Mouse (Mus musculus) kidney, postnatal 0 days (tissue): ENCODE measurements around the gene Smim14. TPM values are rescaled to one million over a fixed set of nuclear protein-coding genes. Genes with fewer than 3 reads are reported as not detected.

Experiments
- ATAC-seq: fragments of 200-750 bp; cut with Nextera tagmentation; replicated peaks from 2 replicates; pipeline ENCODE4 v1.8.0; 2017; ENCODE audit warnings: low read depth, moderate number of reproducible peaks, moderate TSS enrichment, moderate library complexity; ENCODE audit not compliant: low FRiP score
- DNase-seq: peaks from one replicate; pipeline ENCODE4 v3.0.0-alpha.2; 2016; ENCODE audit warnings: low spot score
- H3K27ac ChIP-seq: fragments of 300-500 bp; sonication (generic); 2 replicates; pipeline ENCODE4 v1.5.1; 2014; ENCODE audit warnings: mild to moderate bottlenecking
- H3K27me3 ChIP-seq: fragments of 300-500 bp; sonication (generic); 2 replicates; pipeline ENCODE4 v1.6.1; 2014; ENCODE audit warnings: low read length, mixed read lengths; ENCODE audit not compliant: insufficient read depth
- H3K36me3 ChIP-seq: fragments of 300-500 bp; sonication (generic); 2 replicates; pipeline ENCODE4 v1.6.1; 2014; ENCODE audit warnings: low read length, mixed read lengths; ENCODE audit not compliant: insufficient read depth
- H3K4me1 ChIP-seq: fragments of 300-500 bp; sonication (generic); replicated peaks from 2 replicates; pipeline ENCODE4 v1.6.1; 2014; ENCODE audit warnings: antibody characterized with exemption, low read length, mixed read lengths; ENCODE audit not compliant: insufficient read depth
- H3K4me2 ChIP-seq: fragments of 300-500 bp; sonication (generic); 2 replicates; pipeline ENCODE4 v1.6.1; 2014; ENCODE audit warnings: mild to moderate bottlenecking, low read length, moderate library complexity, mixed read lengths
- H3K4me3 ChIP-seq: fragments of 300-500 bp; sonication (generic); replicated peaks from 2 replicates; pipeline ENCODE4 v1.5.1; 2014; ENCODE audit warnings: low read depth, low read length
- H3K9ac ChIP-seq: fragments of 300-500 bp; sonication (generic); 2 replicates; pipeline ENCODE4 v1.6.1; 2014; ENCODE audit warnings: low read depth, low read length
- H3K9me3 ChIP-seq: fragments of 300-500 bp; sonication (generic); replicated peaks from 2 replicates; pipeline ENCODE4 v1.6.1; 2016; ENCODE audit warnings: low read length, inconsistent platforms, mixed read lengths
- CTCF ChIP-seq: IDR thresholded peaks from 2 replicates; pipeline ENCODE4 v1.5.1; 2016; ENCODE audit warnings: antibody characterized with exemption, low read depth, mild to moderate bottlenecking, moderate library complexity
- WGBS: fragments of 180-500 bp; shearing (Covaris S2); extraction: QIAGEN DNeasy Blood & Tissue Kit; methylation state at CpG from one replicate; pipeline ENCODE4 v1.1.7; 2014; 5-methylcytosine and 5-hydroxymethylcytosine counted together
- polyA plus RNA-seq: library from polyadenylated mRNA; unstranded; fragments of >200 nt; fragmentation: Nextera tagmentation; extraction: Ambion mirVana; gene quantifications from 2 replicates; pipeline ENCODE4 v1.2.1, GENCODE M21; 2015

Gene Smim14
- polyA plus RNA-seq, 1 experiment from 2014 or later: 199 TPM

DNA sequence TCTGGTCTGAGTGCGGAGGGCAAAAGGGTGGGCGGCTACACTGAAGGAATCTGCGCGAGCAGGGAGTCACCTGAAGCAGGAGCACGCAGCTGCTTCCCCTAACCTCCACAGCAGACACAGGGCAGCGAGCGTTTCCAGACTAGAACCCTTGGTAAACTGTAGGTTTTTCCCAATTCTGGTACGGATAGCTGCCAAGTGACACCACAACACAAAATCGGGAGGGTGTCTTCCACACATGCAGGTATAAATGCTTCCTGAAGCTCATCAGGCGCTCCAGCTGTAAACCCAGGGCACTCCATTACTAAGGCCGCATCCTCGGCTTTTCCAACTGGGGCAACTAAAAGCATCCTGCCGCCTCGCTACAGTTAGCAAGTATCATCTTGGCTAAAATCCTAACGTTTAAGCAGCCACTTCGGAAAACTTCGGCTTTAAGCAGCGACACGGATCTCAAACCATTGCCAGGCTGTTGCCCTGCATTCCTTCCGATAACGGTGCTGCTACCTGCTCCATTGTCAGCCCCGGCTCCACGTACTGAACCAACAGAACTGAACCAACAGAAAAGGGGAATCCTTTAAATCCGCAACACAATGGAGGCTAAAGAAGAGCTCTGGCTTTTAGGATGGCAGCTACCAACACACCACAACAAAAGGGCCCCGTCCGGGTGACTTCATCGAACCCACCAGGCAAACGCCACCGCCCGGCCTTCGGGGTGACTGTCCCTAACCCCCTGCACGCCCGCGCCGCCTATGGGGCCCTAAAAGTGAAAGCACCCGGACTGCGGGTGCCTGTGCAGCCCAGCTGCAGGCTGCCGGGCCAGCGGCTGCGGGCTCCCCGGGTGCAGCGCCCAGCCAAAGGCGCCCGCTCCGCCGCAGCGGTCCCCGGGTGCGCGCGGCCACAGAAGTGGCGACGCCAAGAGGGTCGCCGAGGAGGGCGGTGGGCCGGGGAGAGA is 44.9 kb downstream of the Smim14 start:
- H3K9me3 ChIP-seq: no peaks in the 10 kb centered on the region
- TF ChIP-seq CTCF: peak; percentile 33
- H3K4me1 ChIP-seq: no peaks in the 10 kb centered on the region; the same call in 1 of the 2 replicates
- H3K9ac ChIP-seq: peak overlapping the region; percentile 97
- peak overlapping the region; percentile 91 for H3K4me2 ChIP-seq
- WGBS: under 1% methylated on average over 53 of the region's 57 CpGs
- no peaks in the 10 kb centered on the region for H3K36me3 ChIP-seq
- peak overlapping the region; percentile 93 for H3K4me3 ChIP-seq
- ATAC-seq (peak; percentile 84), DNase-seq (peak; percentile 82)
- no peaks in the 10 kb centered on the region for H3K27me3 ChIP-seq
- H3K27ac ChIP-seq: peak overlapping the region; percentile 99

DNA sequence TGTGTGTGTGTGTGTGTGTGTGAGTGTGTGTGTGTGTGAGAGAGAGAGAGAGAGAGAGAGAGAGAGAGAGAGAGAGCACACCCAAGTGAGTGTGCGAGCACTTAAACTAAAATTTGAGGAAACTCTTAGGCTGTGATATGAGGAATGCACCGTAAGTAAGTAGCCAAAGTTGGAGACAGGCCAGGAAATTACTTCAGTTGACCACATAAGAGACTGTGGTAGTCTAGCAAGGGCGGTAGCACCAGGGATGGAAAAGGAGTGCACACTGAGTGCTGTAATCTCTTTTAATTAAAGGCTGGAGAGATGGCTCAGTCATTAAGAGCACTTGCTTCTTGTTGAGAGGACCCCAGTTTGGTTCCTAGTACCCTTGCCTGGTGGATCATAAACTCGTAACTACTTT is 47.2 kb downstream of the Smim14 start:
- H3K27ac ChIP-seq: no peak overlapping the region
- H3K4me1 ChIP-seq: peaks cover 3% of the 10 kb centered on the region; the same call in 1 of the 2 replicates
- no peak overlapping the region for H3K4me3 ChIP-seq
- TF ChIP-seq CTCF: no peak
- ATAC-seq (no peak), DNase-seq (peak; percentile 47)
- no peak overlapping the region for H3K9ac ChIP-seq
- no peaks in the 10 kb centered on the region for H3K27me3 ChIP-seq
- no peak overlapping the region for H3K4me2 ChIP-seq
- 72% methylated on average over 4 of the region's 4 CpGs for WGBS
- no peaks in the 10 kb centered on the region for H3K9me3 ChIP-seq
- H3K36me3 ChIP-seq: no peaks in the 10 kb centered on the region

DNA sequence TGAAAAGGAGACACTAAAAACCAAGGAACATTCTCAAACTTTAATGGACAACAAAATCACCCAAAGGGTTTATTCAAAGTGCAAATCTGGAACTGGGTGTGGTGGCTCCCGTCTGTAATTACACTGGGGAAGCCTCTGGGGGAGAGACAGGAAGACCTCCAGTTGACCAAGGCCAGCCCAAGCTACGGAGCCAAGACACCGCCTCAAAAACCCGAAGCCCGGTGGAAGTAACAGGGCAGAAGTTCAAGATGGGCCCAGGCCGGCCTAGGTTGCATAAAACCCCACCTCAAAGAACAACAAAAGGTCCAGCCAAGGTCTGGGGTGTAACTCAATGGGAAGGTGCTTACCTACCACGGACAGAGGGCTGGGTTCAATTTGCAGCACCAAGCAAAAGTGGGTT is 48.3 kb downstream of the Smim14 start:
- H3K9ac ChIP-seq: no peak overlapping the region

DNA sequence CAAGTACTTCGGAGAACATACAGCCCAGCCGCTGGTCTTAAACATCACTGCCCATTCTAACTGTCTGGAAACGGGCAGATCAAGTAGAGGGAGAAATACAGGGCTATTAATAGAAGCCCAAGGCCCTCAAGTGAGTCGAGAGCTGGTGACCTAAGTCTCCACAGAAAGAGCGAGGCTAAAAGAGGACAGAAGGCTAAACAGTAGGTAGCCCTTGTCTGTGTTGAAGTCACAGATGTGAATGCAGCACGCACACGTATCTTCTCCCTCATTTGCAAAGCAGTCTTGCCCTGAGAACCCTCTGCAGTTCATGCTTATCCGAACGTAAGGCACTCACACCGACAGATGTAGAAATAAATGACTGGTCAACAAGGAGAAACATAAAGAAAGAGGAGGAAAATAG is 49.6 kb downstream of the Smim14 start:
- no peak for ATAC-seq
- Histone ChIP-seq H3K27me3 (no peaks in the 10 kb centered on the region), H3K9me3 (no peaks in the 10 kb centered on the region), H3K4me3 (no peak overlapping the region), H3K36me3 (no peaks in the 10 kb centered on the region), H3K4me1 (0 out of 2 replicates have a peak, but pooled peaks cover 3% of the 10 kb centered on the region), H3K9ac (no peak overlapping the region), H3K4me2 (no peak overlapping the region), H3K27ac (no peak overlapping the region)
- no peak for TF ChIP-seq CTCF
- WGBS: 84% methylated on average over 10 of the region's 10 CpGs
- DNase-seq: no peak

More for the DNA sequence above, 48.3 kb downstream of the Smim14 start:
- Histone ChIP-seq H3K36me3 (no peaks in the 10 kb centered on the region), H3K4me3 (no peak overlapping the region), H3K9me3 (no peaks in the 10 kb centered on the region), H3K27ac (no peak overlapping the region), H3K4me2 (no peak overlapping the region), H3K27me3 (no peaks in the 10 kb centered on the region), H3K4me1 (peaks cover 3% of the 10 kb centered on the region; the same call in 1 of the 2 replicates)
- WGBS: 67% methylated on average over 7 of the region's 7 CpGs
- DNase-seq: no peak
- no peak for ATAC-seq
- TF ChIP-seq CTCF: no peak

DNA sequence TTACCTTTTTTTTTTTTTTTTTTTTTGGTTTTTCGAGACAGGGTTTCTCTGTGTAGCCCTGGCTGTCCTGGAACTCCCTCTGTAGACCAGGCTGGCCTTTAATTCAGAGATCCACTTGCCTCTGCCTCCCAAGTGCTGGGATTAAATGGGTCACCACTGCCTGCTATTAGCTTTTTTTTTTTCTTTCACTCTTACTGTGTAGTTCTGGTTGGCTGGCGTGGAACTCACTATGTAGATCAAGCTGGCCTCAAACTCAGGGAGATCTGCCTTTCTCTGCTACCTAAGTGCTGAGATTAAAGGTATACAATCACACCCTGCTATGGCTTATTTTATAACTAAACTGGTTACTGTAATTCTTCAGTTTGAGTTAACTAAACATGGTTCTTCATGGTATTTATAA is 50.5 kb downstream of the Smim14 start:
- Histone ChIP-seq H3K4me2 (no peak overlapping the region), H3K27ac (no peak overlapping the region), H3K36me3 (no peaks in the 10 kb centered on the region), H3K9ac (no peak overlapping the region), H3K4me1 (0 out of 2 replicates have a peak, but pooled peaks cover 3% of the 10 kb centered on the region), H3K27me3 (no peaks in the 10 kb centered on the region), H3K9me3 (no peaks in the 10 kb centered on the region), H3K4me3 (no peak overlapping the region)
- WGBS: 58% methylated on average over 2 of the region's 2 CpGs
- no peak for TF ChIP-seq CTCF
- no peak for DNase-seq
- ATAC-seq: no peak

DNA sequence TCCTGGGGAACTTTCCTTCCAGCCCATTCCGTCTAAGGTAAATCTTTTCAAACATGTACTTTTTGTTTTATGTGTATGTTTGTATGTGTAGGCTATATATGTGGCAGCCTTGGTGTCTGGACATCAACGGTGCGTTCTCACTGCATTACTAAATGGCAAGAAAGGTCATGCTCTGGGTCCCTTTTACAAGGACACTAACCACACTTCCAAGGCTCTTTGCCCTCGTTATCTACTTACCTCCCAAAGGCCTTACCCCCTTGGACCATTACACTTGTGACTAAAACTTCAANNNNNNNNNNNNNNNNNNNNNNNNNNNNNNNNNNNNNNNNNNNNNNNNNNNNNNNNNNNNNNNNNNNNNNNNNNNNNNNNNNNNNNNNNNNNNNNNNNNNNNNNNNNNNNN is 54.0 kb downstream of the Smim14 start:
- Histone ChIP-seq H3K4me3 (no peak overlapping the region), H3K27ac (no peak overlapping the region), H3K9me3 (no peaks in the 10 kb centered on the region), H3K27me3 (no peaks in the 10 kb centered on the region), H3K4me2 (no peak overlapping the region), H3K4me1 (0 out of 2 replicates have a peak, but pooled peaks cover 3% of the 10 kb centered on the region), H3K9ac (no peak overlapping the region), H3K36me3 (no peaks in the 10 kb centered on the region)
- DNase-seq (no peak), ATAC-seq (no peak)
- 81% methylated on average over 4 of the region's 4 CpGs for WGBS
- no peak for TF ChIP-seq CTCF
